Comparison of ENCODE assay signal across 10 mouse cellular contexts in genomic region chr2:178668451-178668850, GRCm38 (mm10).
DNase-seq lines count a peak whose midpoint lies in the region; ATAC-seq and TF ChIP-seq lines count a peak whose summit lies in the region.
"Had no signal": no experiment of that assay in that cellular context is flagged by ENCODE, and none has a peak within 500 bp of the region (broad histone marks: within the 10 kb centered on the region; RNA-seq: fewer than 3 reads in every experiment).

No protein-coding gene starts in this region.

- DNase-seq in embryo, embryonic 10 days (ENCODE audit: low spot score): peak; percentile 33
- no peak for DNase-seq in embryo, embryonic 9.5 days (ENCODE audit: extremely low spot score)
- DNase-seq in liver, embryonic 14.5 days (ENCODE audit: low read depth in 3 of 3, low spot score in 3 of 3): no peak
- DNase-seq in liver: no peak
- peak; percentile 38 for DNase-seq in kidney, postnatal 0 days (ENCODE audit: low spot score)
- peak; percentile 44 for DNase-seq in splenic B cell, adult 2 months (ENCODE audit: low read depth, low spot score)
- DNase-seq in adrenal gland, adult 2 months: no peak
- DNase-seq: adrenal gland, adult 8-10 months; midbrain, embryonic 14.5 days had no signal

- H3K4me2 ChIP-seq in liver, embryonic 14.5 days (ENCODE audit: low read depth): no peak overlapping the region
- no peak overlapping the region for H3K4me2 ChIP-seq in kidney, postnatal 0 days (ENCODE audit: low read length)
- no peak overlapping the region for H3K4me2 ChIP-seq in midbrain, embryonic 13.5 days (replicated peaks)

- no peak overlapping the region for H3K9ac ChIP-seq in liver, embryonic 14.5 days (replicated peaks)
- no peak overlapping the region for H3K9ac ChIP-seq in kidney, postnatal 0 days (ENCODE audit: low read depth, low read length)
- no peak overlapping the region for H3K9ac ChIP-seq in midbrain, embryonic 13.5 days (replicated peaks)

- no peaks in the 10 kb centered on the region for H3K36me3 ChIP-seq in liver, embryonic 14.5 days (replicated peaks; ENCODE audit: control insufficient read depth, insufficient read depth, low read depth)
- H3K36me3 ChIP-seq in kidney, postnatal 0 days (ENCODE audit: insufficient read depth, low read length): no peaks in the 10 kb centered on the region
- no peaks in the 10 kb centered on the region for H3K36me3 ChIP-seq in splenic B cell, adult 2 months (ENCODE audit: control insufficient read depth, insufficient read depth, low read length, poor library complexity, severe bottlenecking)
- no peaks in the 10 kb centered on the region for H3K36me3 ChIP-seq in midbrain, embryonic 13.5 days

- TF ChIP-seq EP300 in liver, embryonic 14.5 days (IDR thresholded peaks at IDR 0.05; ENCODE audit: low read depth): no peak

- no peak for ATAC-seq in liver, embryonic 14.5 days (ENCODE audit: insufficient read depth)
- no peak for ATAC-seq in kidney, postnatal 0 days (replicated peaks; ENCODE audit: low FRiP score, low read depth)
- no peak for ATAC-seq in midbrain, embryonic 13.5 days

- TF ChIP-seq CTCF in liver, embryonic 14.5 days (IDR thresholded peaks at IDR 0.05; ENCODE audit: low read depth): peak; percentile 51
- TF ChIP-seq CTCF in kidney, postnatal 0 days (IDR thresholded peaks at IDR 0.05; ENCODE audit: low read depth): peak; percentile 74

- no peak overlapping the region for H3K4me3 ChIP-seq in liver, embryonic 14.5 days (ENCODE audit: insufficient read depth in 1 of 2, low read depth in 2 of 2, low read length in 2 of 2)
- H3K4me3 ChIP-seq in kidney, postnatal 0 days (replicated peaks; ENCODE audit: low read depth, low read length): no peak overlapping the region
- H3K4me3 ChIP-seq in midbrain, embryonic 13.5 days (replicated peaks): no peak overlapping the region

- whole genome bisulfite sequencing in liver, embryonic 14.5 days (ENCODE audit: insufficient replicate concordance): 17% methylated on average over 2 of the region's 2 CpGs
- 16% methylated on average over 2 of the region's 2 CpGs for WGBS in kidney, postnatal 0 days
- WGBS in midbrain, embryonic 13.5 days: 26% methylated on average over 2 of the region's 2 CpGs

- no peaks in the 10 kb centered on the region for H3K4me1 ChIP-seq in liver, embryonic 14.5 days (replicated peaks; ENCODE audit: control insufficient read depth in 2 of 2, insufficient read depth in 2 of 2, low read length in 1 of 2)
- no peaks in the 10 kb centered on the region; the same call in 1 of the 2 replicates for H3K4me1 ChIP-seq in kidney, postnatal 0 days (replicated peaks; ENCODE audit: insufficient read depth, low read length)
- peaks cover 9% of the 10 kb centered on the region; the same call in 1 of the 2 replicates for H3K4me1 ChIP-seq in midbrain, embryonic 13.5 days (replicated peaks)

- no peak overlapping the region for H3K27ac ChIP-seq in liver, embryonic 14.5 days
- no peak overlapping the region for H3K27ac ChIP-seq in kidney, postnatal 0 days
- H3K27ac ChIP-seq in midbrain, embryonic 13.5 days: no peak overlapping the region

- no peaks in the 10 kb centered on the region for H3K9me3 ChIP-seq in liver, embryonic 14.5 days (ENCODE audit: control insufficient read depth, low read length)
- no peaks in the 10 kb centered on the region for H3K9me3 ChIP-seq in kidney, postnatal 0 days (replicated peaks; ENCODE audit: low read length)
- H3K9me3 ChIP-seq in midbrain, embryonic 13.5 days: no peaks in the 10 kb centered on the region

- H3K27me3 ChIP-seq in liver, embryonic 14.5 days (ENCODE audit: control insufficient read depth, insufficient read depth, low read length): no peaks in the 10 kb centered on the region
- H3K27me3 ChIP-seq in kidney, postnatal 0 days (ENCODE audit: insufficient read depth, low read length): no peaks in the 10 kb centered on the region
- no peaks in the 10 kb centered on the region for H3K27me3 ChIP-seq in splenic B cell, adult 2 months (ENCODE audit: control insufficient read depth, insufficient read depth, low read length, poor library complexity, severe bottlenecking)
- peaks cover 3% of the 10 kb centered on the region; the same call in 1 of the 2 replicates for H3K27me3 ChIP-seq in midbrain, embryonic 13.5 days

Comparison
In these comparisons a context has a peak if more than half of its experiments do, and no peak if none do; other contexts are left out.
1. DNase-seq: peak in embryo, embryonic 10 days (single experiment), kidney, postnatal 0 days (single experiment) and splenic B cell, adult 2 months (single experiment); none in embryo, embryonic 9.5 days (single experiment), liver, embryonic 14.5 days (0 of 3), liver (single experiment) and adrenal gland, adult 2 months (single experiment).